Mouse (Mus musculus) spleen, adult 12 weeks (tissue): ENCODE data around the gene 3110082I17Rik.
A peak's percentile ranks its signal among the peaks of the same experiment; 100 is the strongest.

ENCODE experiments used
- DNase-seq: peaks from one replicate; pipeline ENCODE4 v3.0.0; 2022; ENCODE audit warnings: low spot score

The 3110082I17Rik gene

DNA sequence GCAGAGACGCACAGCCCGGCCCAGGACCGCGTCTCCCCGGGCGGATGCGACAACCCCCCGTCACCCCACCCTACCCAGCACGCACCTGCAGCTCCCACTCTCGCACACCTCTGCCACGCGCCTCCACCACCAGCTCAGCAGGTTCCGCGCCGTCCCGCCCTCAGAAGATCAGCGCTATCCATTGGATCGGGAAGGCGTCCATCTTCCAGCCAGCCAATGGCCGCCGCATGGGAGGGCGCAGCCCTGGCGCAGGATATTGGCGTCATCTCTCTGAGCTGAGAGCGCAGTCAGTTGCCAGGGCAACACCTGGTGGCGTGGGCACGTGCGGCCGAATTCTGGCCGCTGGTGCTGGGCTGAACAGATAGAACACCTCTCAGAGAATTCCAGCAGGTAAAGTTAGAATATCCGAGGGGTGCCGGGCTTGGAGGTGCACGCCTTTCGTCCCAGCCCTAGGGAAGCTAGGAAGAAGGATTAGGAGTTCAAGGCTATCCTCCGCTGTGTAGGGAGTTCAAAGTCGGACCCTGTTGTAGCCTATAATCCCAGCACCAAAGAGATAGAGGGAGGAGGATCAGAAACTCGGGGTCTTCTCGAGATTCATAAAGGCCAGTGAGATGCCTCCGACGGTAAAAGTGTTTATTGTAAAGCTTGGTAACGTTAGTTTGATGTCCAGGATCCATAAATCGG, at the start of gene 3110082I17Rik:
Gene 3110082I17Rik, minus strand, starts transcription at position 144 of the 684 bp plus-strand sequence.
- peak; percentile 89 for DNase-seq

- DNase-seq, result no peak
Observed at GRCm38 (mm10) chr5:139506207-139506606, 45.9 kb upstream of the 3110082I17Rik start.

DNA sequence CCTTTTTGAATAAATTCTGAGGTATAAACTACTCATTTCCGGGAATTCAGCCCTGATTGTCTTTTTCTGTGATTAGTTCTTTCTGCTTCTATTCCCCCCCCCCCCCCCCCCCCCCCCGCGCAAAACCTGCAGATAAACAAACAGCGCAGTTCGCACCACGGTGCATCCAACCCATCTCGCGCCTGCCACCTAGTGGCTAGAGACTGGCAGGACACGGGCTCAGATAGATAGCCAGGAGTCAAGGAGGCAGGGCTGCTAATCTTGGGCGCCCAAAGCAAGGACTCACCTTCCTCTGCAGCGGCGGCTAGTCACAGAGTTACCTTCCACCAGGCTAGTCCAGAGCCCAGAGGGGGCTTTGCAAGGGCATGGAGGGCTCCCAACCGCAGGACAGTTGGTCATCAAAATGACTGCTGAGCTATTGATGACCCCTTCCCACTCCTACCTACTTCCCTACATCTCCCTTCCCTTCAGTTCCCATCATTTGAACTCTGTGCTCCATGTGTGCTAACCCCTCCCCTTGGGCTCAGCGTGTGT, 44.8 kb upstream of the 3110082I17Rik start:
- peak; percentile 58 for DNase-seq

DNA sequence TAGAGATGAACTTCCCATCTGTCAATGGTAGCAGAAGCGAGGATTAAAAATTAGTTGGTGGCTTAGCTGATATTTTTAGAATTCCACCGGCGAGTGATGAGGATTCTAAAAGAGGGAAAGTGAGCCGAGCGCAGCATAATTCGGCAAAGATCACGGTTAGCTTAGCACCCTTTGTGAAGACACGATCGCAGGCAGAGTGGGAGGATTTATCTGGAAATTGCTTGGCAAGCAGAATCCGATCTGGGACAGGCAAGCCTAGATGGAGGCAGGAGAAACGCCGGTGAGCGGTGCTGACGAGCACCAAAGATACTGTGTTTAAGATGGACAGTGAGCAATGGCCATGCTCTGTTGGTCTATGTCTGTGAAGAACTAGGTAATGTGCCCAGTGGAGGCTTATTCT, 42.0 kb upstream of the 3110082I17Rik start:
- DNase-seq, result no peak

DNA sequence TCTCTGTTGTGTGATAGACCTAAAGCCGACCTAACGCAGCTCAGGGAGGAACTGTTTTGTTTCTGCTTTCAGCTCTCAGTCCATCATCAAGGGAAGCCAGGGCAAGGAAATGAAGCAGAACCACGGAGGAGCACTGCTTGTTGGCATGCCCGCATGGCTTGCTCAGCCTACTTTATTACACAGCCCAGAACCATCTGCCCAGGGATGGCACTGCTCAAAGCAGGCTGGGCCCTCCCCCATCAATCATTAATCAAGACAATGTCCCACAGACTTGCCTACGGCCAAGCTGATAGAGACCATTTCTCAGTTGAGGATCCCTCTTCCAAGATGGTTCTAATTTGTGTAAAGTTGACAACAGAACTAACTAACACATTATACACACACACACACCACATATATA, 38.5 kb upstream of the 3110082I17Rik start:
- no peak for DNase-seq

GRCm38 (mm10) chr5:139496939-139497338, 36.6 kb upstream of the 3110082I17Rik start:
- no peak for DNase-seq

DNA sequence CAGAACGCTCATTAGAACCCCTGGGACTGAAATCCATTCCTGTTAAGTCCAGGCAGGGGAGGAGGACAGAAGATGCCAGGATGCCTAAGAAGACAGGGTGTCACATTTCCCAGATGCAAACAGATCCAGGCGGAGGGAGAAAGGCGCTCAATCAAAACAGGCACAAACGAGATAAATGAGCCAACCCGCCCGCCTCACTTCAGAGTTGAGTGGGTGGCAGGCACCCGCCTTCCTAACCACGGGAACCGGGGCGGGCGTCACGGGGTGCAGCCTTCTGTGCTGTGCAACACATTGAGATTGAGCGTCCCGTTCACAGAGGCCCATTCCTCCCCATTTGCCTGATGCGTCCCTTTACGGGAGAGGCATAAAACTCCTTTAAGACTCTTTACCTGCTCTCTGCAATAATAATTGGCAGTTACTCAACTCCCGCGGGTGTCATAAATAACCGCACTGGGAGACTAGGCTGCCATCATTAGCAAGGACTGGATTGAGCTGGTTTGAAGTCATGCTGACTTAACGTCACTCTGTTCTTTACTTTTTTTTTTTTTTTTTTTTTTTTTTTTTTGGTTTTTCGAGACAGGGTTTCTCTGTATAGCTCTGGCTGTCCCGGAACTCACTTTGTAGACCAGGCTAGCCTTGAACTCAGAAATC, 34.8 kb upstream of the 3110082I17Rik start:
- DNase-seq, result no peak

- no peak for DNase-seq
Observed at GRCm38 (mm10) chr5:139493690-139494089, 33.4 kb upstream of the 3110082I17Rik start.

GRCm38 (mm10) chr5:139491348-139491747, 31.0 kb upstream of the 3110082I17Rik start:
- no peak for DNase-seq

- no peak for DNase-seq
Observed at GRCm38 (mm10) chr5:139490131-139490530, 29.8 kb upstream of the 3110082I17Rik start.

DNA sequence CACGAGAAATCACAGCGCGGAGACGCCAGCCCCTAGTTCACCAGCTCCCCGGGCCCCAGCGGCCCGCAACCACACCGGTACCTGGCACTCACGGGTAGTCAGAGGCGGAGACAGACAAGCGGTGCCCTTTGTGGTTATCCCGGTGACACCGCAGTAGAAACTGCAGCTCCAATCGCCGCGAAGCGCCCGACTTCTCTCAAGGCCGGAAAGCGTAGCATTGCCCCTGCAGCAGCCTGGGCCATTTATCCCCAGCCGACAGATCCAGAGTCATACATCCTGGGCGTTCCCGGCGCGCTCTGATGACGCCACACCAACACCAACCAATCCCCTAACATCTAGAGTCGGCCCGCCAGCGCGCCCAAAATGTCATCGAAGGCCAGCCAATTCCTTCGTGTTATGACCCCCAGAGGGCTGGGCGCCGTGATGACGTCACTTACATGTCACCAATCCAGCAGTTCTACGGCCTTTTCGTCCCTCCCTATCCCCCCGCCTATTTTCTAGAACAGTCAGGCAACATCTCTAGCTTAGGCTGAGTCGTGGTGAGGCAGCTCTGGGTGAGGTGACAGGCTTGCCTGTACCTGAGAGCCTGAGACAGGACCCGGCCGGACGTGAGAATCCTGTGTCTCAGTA, 24.0 kb upstream of the 3110082I17Rik start, which contains the start of gene Zfand2a:
Gene Zfand2a, minus strand, starts transcription at position 365 of the 630 bp plus-strand sequence.
- peak; percentile 99 for DNase-seq

GRCm38 (mm10) chr5:139483171-139483848, 23.0 kb upstream of the 3110082I17Rik start:
- DNase-seq, result no peak

DNA sequence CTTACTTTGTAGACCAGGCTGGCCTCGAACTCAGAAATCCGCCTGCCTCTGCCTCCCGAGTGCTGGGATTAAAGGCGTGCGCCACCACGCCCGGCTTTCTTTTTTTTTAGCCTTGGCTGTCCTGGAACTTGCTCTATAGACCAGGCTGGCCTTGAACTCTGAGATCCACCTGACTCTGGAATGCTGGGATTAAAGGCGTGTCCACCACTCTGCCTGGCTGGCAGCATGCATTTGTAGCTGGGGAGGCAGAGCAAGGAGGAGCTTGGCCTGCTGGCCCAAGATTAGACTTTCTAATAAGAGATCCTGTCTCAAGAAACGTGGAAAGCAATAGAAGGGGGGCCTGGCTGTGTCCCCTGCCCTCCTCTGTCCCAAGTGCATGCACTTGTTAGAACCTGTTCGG, 20.1 kb upstream of the 3110082I17Rik start:
- no peak for DNase-seq

DNA sequence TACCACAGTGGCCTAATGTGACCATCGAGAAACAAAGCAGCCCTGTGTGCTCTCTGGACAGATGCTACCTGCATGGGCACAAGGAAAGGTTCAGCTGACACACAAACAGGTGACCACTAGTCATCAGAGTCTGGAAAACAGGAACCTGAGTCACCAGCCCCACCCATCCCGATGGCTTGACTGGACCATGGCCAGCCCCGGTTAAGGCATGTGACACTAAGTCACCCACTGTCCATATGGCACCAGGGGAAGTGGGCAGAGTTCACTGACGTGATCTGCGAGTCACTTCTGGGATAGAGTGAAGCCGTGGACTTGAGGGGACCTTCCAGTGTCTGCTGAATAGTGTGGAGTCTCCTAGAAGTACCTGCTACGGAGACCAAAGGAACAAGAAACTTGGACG, 18.8 kb upstream of the 3110082I17Rik start:
- DNase-seq, result no peak

- no peak for DNase-seq
Observed at GRCm38 (mm10) chr5:139474741-139475140, 14.4 kb upstream of the 3110082I17Rik start.

DNA sequence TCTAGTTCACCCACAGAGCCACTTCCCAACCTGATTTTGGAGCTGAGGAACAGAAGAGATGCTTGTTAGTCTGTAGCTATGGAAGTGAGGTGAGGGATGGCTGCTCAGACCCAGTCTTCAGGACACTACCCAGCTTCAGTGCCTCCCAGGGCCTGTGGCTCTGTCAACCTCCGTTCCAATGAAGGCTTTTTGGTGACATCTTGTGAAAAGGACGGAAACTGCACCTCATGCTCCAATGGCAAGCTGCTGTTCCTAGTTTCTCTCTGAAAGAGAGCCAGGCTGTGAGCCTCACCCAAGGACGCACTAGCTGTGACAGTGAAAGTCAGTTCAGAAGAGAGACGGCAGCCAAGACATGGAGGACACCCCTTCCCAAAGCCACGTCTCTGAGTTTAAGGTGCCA, 7.7 kb upstream of the 3110082I17Rik start:
- DNase-seq, result no peak

GRCm38 (mm10) chr5:139466801-139467200, 6.5 kb upstream of the 3110082I17Rik start:
- DNase-seq, result no peak

DNA sequence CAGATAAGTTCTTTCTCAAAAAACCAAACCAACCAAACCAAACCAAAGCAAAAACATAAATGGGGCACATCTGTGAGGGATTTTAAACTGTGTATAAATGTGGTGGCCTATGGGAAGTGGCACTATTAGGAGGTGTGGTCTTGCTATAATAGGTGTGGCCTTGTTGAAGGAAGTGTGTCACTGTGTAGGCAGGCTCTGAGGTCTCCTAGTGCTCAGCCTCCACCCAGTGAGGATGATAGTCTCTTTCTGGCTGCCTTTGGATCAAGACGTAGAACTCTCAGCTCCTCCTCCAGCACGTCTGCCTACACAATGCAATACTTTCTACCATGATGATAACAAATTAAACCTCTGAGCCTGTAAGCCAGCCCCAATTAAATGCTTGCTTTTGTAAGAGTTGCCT, 6.0 kb upstream of the 3110082I17Rik start:
- no peak for DNase-seq

GRCm38 (mm10) chr5:139464874-139465273, 4.5 kb upstream of the 3110082I17Rik start:
- DNase-seq, result no peak

GRCm38 (mm10) chr5:139459938-139460337, 389 bp downstream of the 3110082I17Rik start:
- DNase-seq, result no peak

GRCm38 (mm10) chr5:139457241-139457640, 3.1 kb downstream of the 3110082I17Rik start:
- DNase-seq, result no peak

GRCm38 (mm10) chr5:139455166-139455565, 5.2 kb downstream of the 3110082I17Rik start:
- no peak for DNase-seq
